Mouse (Mus musculus): Measurements from ENCODE around the gene Slc7a14. TPM values are rescaled to one million over a fixed set of nuclear protein-coding genes. Genes with fewer than 3 reads are reported as not detected.

Gene Slc7a14
- total and polyA plus RNA-seq, 3 experiments = under 0.01 to 0.01 TPM; not detected in 1

GRCm38 (mm10) chr3:31213802-31214201, 96.4 kb downstream of the Slc7a14 start:
- Histone ChIP-seq H3K9ac (ENCODE audit: control insufficient read depth, low read depth, low read length, poor library complexity, severe bottlenecking) (no peak overlapping the region), H3K36me3 (ENCODE audit: control insufficient read depth in 1 of 2, insufficient read depth in 2 of 2, low read length in 2 of 2) (no peaks in the 10 kb centered on the region), H3K27me3 (ENCODE audit: control insufficient read depth in 1 of 2, insufficient read depth in 2 of 2, low read length in 2 of 2) (no peaks in the 10 kb centered on the region), H3K79me2 (ENCODE audit: control insufficient read depth, insufficient read depth, low read length, poor library complexity) (no peaks in the 10 kb centered on the region), H3K27ac (ENCODE audit: control insufficient read depth, low read depth, low read length) (no peak overlapping the region), H3K4me1 (ENCODE audit: control insufficient read depth in 1 of 2, insufficient read depth in 2 of 2, low read length in 2 of 2) (no peaks in the 10 kb centered on the region), H3K9me3 (replicated peaks; ENCODE audit: insufficient read depth, low read length) (no peaks in the 10 kb centered on the region), H3K4me3 (ENCODE audit: control insufficient read depth in 1 of 2, insufficient read depth in 1 of 2, low read depth in 2 of 2, low read length in 2 of 2) (no peak overlapping the region)
- no peak for DNase-seq (ENCODE audit: low read depth, low spot score)
- TF ChIP-seq ZKSCAN1 (IDR thresholded peaks at IDR 0.05; ENCODE audit: low read depth, low read length) (no peak), JUND (IDR thresholded peaks at IDR 0.05; ENCODE audit: low read depth, low read length) (no peak), POLR2AphosphoS2 (IDR thresholded peaks at IDR 0.05; ENCODE audit: low read length) (no peak), MAZ (IDR thresholded peaks at IDR 0.05; ENCODE audit: low read depth, low read length) (no peak), NELFE (IDR thresholded peaks at IDR 0.05; ENCODE audit: low read depth, low read length) (no peak), ELF1 (IDR thresholded peaks at IDR 0.05; ENCODE audit: low read depth, low read length) (no peak), UBTF (IDR thresholded peaks at IDR 0.05; ENCODE audit: borderline replicate concordance, insufficient read depth, low read depth, low read length) (no peak), RCOR1 (IDR thresholded peaks at IDR 0.05; ENCODE audit: low read depth, low read length) (no peak), EP300 (IDR thresholded peaks at IDR 0.05; ENCODE audit: low read depth in 1 of 2, low read length in 2 of 2) (no peak), NRF1 (IDR thresholded peaks at IDR 0.05; ENCODE audit: insufficient read depth, low read depth, low read length, poor library complexity, severe bottlenecking) (no peak), E2F4 (IDR thresholded peaks at IDR 0.05; ENCODE audit: borderline replicate concordance, low read depth, low read length) (no peak), SMC3 (IDR thresholded peaks at IDR 0.05; ENCODE audit: low read depth, low read length) (no peak), POLR2AphosphoS5 (IDR thresholded peaks at IDR 0.05; ENCODE audit: borderline replicate concordance, low read depth, low read length) (no peak)

GRCm38 (mm10) chr3:31212205-31213038, 97.8 kb downstream of the Slc7a14 start:
- Histone ChIP-seq H3K36me3 (ENCODE audit: control insufficient read depth in 1 of 2, insufficient read depth in 2 of 2, low read length in 2 of 2) (no peaks in the 10 kb centered on the region), H3K4me1 (ENCODE audit: control insufficient read depth in 1 of 2, insufficient read depth in 2 of 2, low read length in 2 of 2) (no peaks in the 10 kb centered on the region), H3K9me3 (replicated peaks; ENCODE audit: insufficient read depth, low read length) (no peaks in the 10 kb centered on the region), H3K79me2 (ENCODE audit: control insufficient read depth, insufficient read depth, low read length, poor library complexity) (no peaks in the 10 kb centered on the region), H3K27me3 (ENCODE audit: control insufficient read depth in 1 of 2, insufficient read depth in 2 of 2, low read length in 2 of 2) (no peaks in the 10 kb centered on the region), H3K9ac (ENCODE audit: control insufficient read depth, low read depth, low read length, poor library complexity, severe bottlenecking) (no peak overlapping the region), H3K27ac (ENCODE audit: control insufficient read depth, low read depth, low read length) (no peak overlapping the region), H3K4me3 (ENCODE audit: control insufficient read depth in 1 of 2, insufficient read depth in 1 of 2, low read depth in 2 of 2, low read length in 2 of 2) (no peak overlapping the region)
- TF ChIP-seq EP300 (IDR thresholded peaks at IDR 0.05; ENCODE audit: low read depth in 1 of 2, low read length in 2 of 2) (no peak), TBP (IDR thresholded peaks at IDR 0.05; ENCODE audit: low read depth, low read length) (no peak), POLR2A (IDR thresholded peaks at IDR 0.05; ENCODE audit: control insufficient read depth in 1 of 2, insufficient read depth in 1 of 2, low read depth in 1 of 2, low read length in 2 of 2, poor library complexity in 1 of 2) (no peak), ZKSCAN1 (IDR thresholded peaks at IDR 0.05; ENCODE audit: low read depth, low read length) (no peak), RCOR1 (IDR thresholded peaks at IDR 0.05; ENCODE audit: low read depth, low read length) (no peak), NRF1 (IDR thresholded peaks at IDR 0.05; ENCODE audit: insufficient read depth, low read depth, low read length, poor library complexity, severe bottlenecking) (no peak), GABPA (IDR thresholded peaks at IDR 0.05; ENCODE audit: low read depth, low read length) (no peak)
- DNase-seq (ENCODE audit: low read depth, low spot score) = no peak
